Mouse (Mus musculus) heart, adult 8-10 months (tissue): ENCODE results near the gene Vipr1. TPM values are rescaled to one million over a fixed set of nuclear protein-coding genes. Genes with fewer than 3 reads are reported as not detected.

Experiments used
- DNase-seq: peaks from one replicate; pipeline ENCODE4 v3.0.0; 2022; ENCODE audit warnings: low spot score
- total RNA-seq, 4 experiments: library from RNA; stranded (reverse); gene quantifications; 2 replicates each; pipeline ENCODE4 v1.2.4; 2022

Gene Vipr1
- total RNA-seq, 4 experiments from 2014 or later = 1.9 to 3.6 (median 2.1) TPM

- DNase-seq = no peak
These were observed 9.2 kb upstream of the Vipr1 start for GRCm38 (mm10) chr9:121633306-121633705.

GRCm38 (mm10) chr9:121635835-121636576 lies 6.5 kb upstream of the Vipr1 start:
- DNase-seq = no peak

GRCm38 (mm10) chr9:121639790-121640189 lies 2.7 kb upstream of the Vipr1 start:
- DNase-seq = no peak

- no peak for DNase-seq
These were observed 1.1 kb upstream of the Vipr1 start for GRCm38 (mm10) chr9:121641235-121641915.

- DNase-seq = peak; percentile 67
These were observed 515 bp upstream of the Vipr1 start, which contains the start of gene Lyzl4 for GRCm38 (mm10) chr9:121642001-121642400. Gene Lyzl4, minus strand, starts transcription at chr9:121642096.

GRCm38 (mm10) chr9:121644855-121645254 lies 2.3 kb downstream of the Vipr1 start:
- no peak for DNase-seq

- DNase-seq = no peak
These were observed 4.5 kb downstream of the Vipr1 start for GRCm38 (mm10) chr9:121647026-121647425.

- DNase-seq = no peak
These were observed 11.2 kb downstream of the Vipr1 start for GRCm38 (mm10) chr9:121653668-121654067.

- DNase-seq = no peak
These were observed 13.8 kb downstream of the Vipr1 start for GRCm38 (mm10) chr9:121656322-121656721.

- DNase-seq = no peak
These were observed 14.6 kb downstream of the Vipr1 start for GRCm38 (mm10) chr9:121657143-121657542.

GRCm38 (mm10) chr9:121658248-121658647 lies 15.7 kb downstream of the Vipr1 start:
- no peak for DNase-seq

GRCm38 (mm10) chr9:121659791-121660190 lies 17.3 kb downstream of the Vipr1 start:
- no peak for DNase-seq

- no peak for DNase-seq
These were observed 21.0 kb downstream of the Vipr1 start for GRCm38 (mm10) chr9:121663467-121663866.

- DNase-seq = no peak
These were observed 21.6 kb downstream of the Vipr1 start for GRCm38 (mm10) chr9:121664104-121664503.

- no peak for DNase-seq
These were observed 24.6 kb downstream of the Vipr1 start for GRCm38 (mm10) chr9:121666957-121667630.

GRCm38 (mm10) chr9:121667822-121668221 lies 25.3 kb downstream of the Vipr1 start:
- no peak for DNase-seq

GRCm38 (mm10) chr9:121669348-121669791 lies 26.9 kb downstream of the Vipr1 start:
- peak; percentile 26 for DNase-seq

GRCm38 (mm10) chr9:121671300-121671699 lies 28.8 kb downstream of the Vipr1 start:
- DNase-seq = peak; percentile 63

- DNase-seq = peak; percentile 59
These were observed 29.8 kb downstream of the Vipr1 start for GRCm38 (mm10) chr9:121672311-121672710.

- DNase-seq = no peak
These were observed 31.2 kb downstream of the Vipr1 start for GRCm38 (mm10) chr9:121673716-121674115.

- no peak for DNase-seq
These were observed 32.5 kb downstream of the Vipr1 start for GRCm38 (mm10) chr9:121675011-121675410.

GRCm38 (mm10) chr9:121675556-121675955 lies 33.0 kb downstream of the Vipr1 start:
- no peak for DNase-seq
